In genomic region chr9:108047601-108048565, GRCm38 (mm10) we compare ENCODE assay signal across 9 mouse cellular contexts. TPM values are rescaled to one million over a fixed set of nuclear protein-coding genes. Genes with fewer than 3 reads are reported as not detected.
DNase-seq lines count a peak whose midpoint lies in the region; ATAC-seq lines count a peak whose summit lies in the region.
"Had no signal": no experiment of that assay in that cellular context is flagged by ENCODE, and none has a peak within 500 bp of the region (broad histone marks: within the 10 kb centered on the region; RNA-seq: fewer than 3 reads in every experiment).

No protein-coding gene starts in this region.

- WGBS in neural tube, embryonic 11.5 days = 54% methylated on average over 17 of the region's 17 CpGs
- WGBS in stomach, embryonic 15.5 days = 46% methylated on average over 17 of the region's 17 CpGs

- no peak overlapping the region; the same call in 1 of the 2 replicates for H3K9ac ChIP-seq in neural tube, embryonic 11.5 days (ENCODE audit: low read length)
- peak overlapping the region; percentile 1; the same call in 1 of the 2 replicates for H3K9ac ChIP-seq in stomach, embryonic 15.5 days

- peaks cover 10% of the 10 kb centered on the region; the same call in 1 of the 2 replicates for H3K4me1 ChIP-seq in neural tube, embryonic 11.5 days (ENCODE audit: control insufficient read depth, insufficient read depth, low read length)
- peaks cover 25% of the 10 kb centered on the region for H3K4me1 ChIP-seq in stomach, embryonic 15.5 days

- H3K4me3 ChIP-seq in neural tube, embryonic 11.5 days (ENCODE audit: low read depth, low read length) = peak overlapping the region; percentile 68
- H3K4me3 ChIP-seq in stomach, embryonic 15.5 days (replicated peaks) = peak overlapping the region; percentile 66

- peak overlapping the region; percentile 83 for H3K4me2 ChIP-seq in neural tube, embryonic 11.5 days (ENCODE audit: low read depth)
- peak overlapping the region; percentile 70 for H3K4me2 ChIP-seq in stomach, embryonic 15.5 days

- peak; percentile 15 for DNase-seq in cerebellum, adult 11 months
- no peak for DNase-seq in cerebellum, postnatal 10 days
- DNase-seq in neural tube, embryonic 11.5 days (ENCODE audit: low spot score) = no peak
- DNase-seq in neural tube, embryonic 10.5 days (ENCODE audit: extremely low spot score, low spot score) = no peak
- peak; percentile 73 for DNase-seq in liver
- no peak for DNase-seq in frontal cortex, postnatal 36 days (ENCODE audit: low spot score in 2 of 2)
- DNase-seq in left cerebral cortex, postnatal 10 days (ENCODE audit: extremely low spot score in 1 of 2, low spot score in 2 of 2) = no peak

- H3K27ac ChIP-seq in neural tube, embryonic 11.5 days (ENCODE audit: low read depth, low read length) = peak overlapping the region; percentile 56
- peak overlapping the region; percentile 76 for H3K27ac ChIP-seq in stomach, embryonic 15.5 days

- no peaks in the 10 kb centered on the region for H3K9me3 ChIP-seq in neural tube, embryonic 11.5 days (ENCODE audit: control insufficient read depth, low read length)
- H3K9me3 ChIP-seq in stomach, embryonic 15.5 days = no peaks in the 10 kb centered on the region

- H3K36me3 ChIP-seq in neural tube, embryonic 11.5 days (ENCODE audit: control insufficient read depth, insufficient read depth, low read length) = peaks cover 21% of the 10 kb centered on the region
- H3K36me3 ChIP-seq in stomach, embryonic 15.5 days = peaks cover 37% of the 10 kb centered on the region

- no peaks in the 10 kb centered on the region for H3K27me3 ChIP-seq in neural tube, embryonic 11.5 days (ENCODE audit: control insufficient read depth, insufficient read depth, low read length)
- no peaks in the 10 kb centered on the region for H3K27me3 ChIP-seq in stomach, embryonic 15.5 days (replicated peaks)

- ATAC-seq in neural tube, embryonic 11.5 days (ENCODE audit: insufficient read depth, low FRiP score, low TSS enrichment) = no peak
- ATAC-seq in stomach, embryonic 15.5 days (ENCODE audit: insufficient read depth, low FRiP score, low read depth) = no peak

- intact Hi-C loops in left cerebral cortex, postnatal 10 days (cut with DNase I) = loop anchor here (5.0 kb wide), 1 partner anchor 146 kb away; no protein-coding TSS in a partner anchor

RNA-seq across cellular contexts. Expression of gene Gmppb, which starts 1.2 kb away (rescaled TPM):
- polyA plus RNA-seq in neural tube, embryonic 11.5 days (2014; fragmentation: Nextera tagmentation; extraction: Ambion mirVana) = 21.7 and 23.6 TPM in 2 replicates
- 45.2 and 48.4 TPM in 2 replicates for polyA plus RNA-seq in stomach, embryonic 15.5 days (2015; fragmentation: Nextera tagmentation; extraction: Ambion mirVana)
- 10 to 100 TPM; 16.8 to 18.7 TPM for total RNA-seq in left cerebral cortex, postnatal 10 days (2021)

RNA-seq across cellular contexts. Expression of gene Amigo3, which starts 5.1 kb away (rescaled TPM):
- 2.7 and 2.8 TPM in 2 replicates for polyA plus RNA-seq in neural tube, embryonic 11.5 days (2014; fragmentation: Nextera tagmentation; extraction: Ambion mirVana)
- polyA plus RNA-seq in stomach, embryonic 15.5 days (2015; fragmentation: Nextera tagmentation; extraction: Ambion mirVana) = 3.5 and 3.6 TPM in 2 replicates
- total RNA-seq in left cerebral cortex, postnatal 10 days (2021) = 1 to 10 TPM; 1.8 to 2.0 TPM

RNA-seq across cellular contexts. Expression of gene Mst1, which starts 32.4 kb away (rescaled TPM):
- polyA plus RNA-seq in neural tube, embryonic 11.5 days (2014; fragmentation: Nextera tagmentation; extraction: Ambion mirVana) = 0.49 and 1.0 TPM in 2 replicates
- polyA plus RNA-seq in stomach, embryonic 15.5 days (2015; fragmentation: Nextera tagmentation; extraction: Ambion mirVana) = 5.2 and 7.9 TPM in 2 replicates
- not detected for total RNA-seq in left cerebral cortex, postnatal 10 days (2021)
- total RNA-seq: common myeloid progenitor, adult 5-6 weeks had no signal

RNA-seq across cellular contexts. Expression of gene Rnf123, which starts 35.3 kb away (rescaled TPM):
- polyA plus RNA-seq in neural tube, embryonic 11.5 days (2014; fragmentation: Nextera tagmentation; extraction: Ambion mirVana) = 31.6 and 35.9 TPM in 2 replicates
- polyA plus RNA-seq in stomach, embryonic 15.5 days (2015; fragmentation: Nextera tagmentation; extraction: Ambion mirVana) = 27.5 and 32.7 TPM in 2 replicates
- 10 to 100 TPM; 91.1 to 94.2 TPM for total RNA-seq in left cerebral cortex, postnatal 10 days (2021)

RNA-seq across cellular contexts. Expression of gene Ip6k1, which starts 45.6 kb away (rescaled TPM):
- 38.4 and 45.7 TPM in 2 replicates for polyA plus RNA-seq in neural tube, embryonic 11.5 days (2014; fragmentation: Nextera tagmentation; extraction: Ambion mirVana)
- 46.7 and 48.4 TPM in 2 replicates for polyA plus RNA-seq in stomach, embryonic 15.5 days (2015; fragmentation: Nextera tagmentation; extraction: Ambion mirVana)
- 100 to 1,000 TPM; 172 to 174 TPM for total RNA-seq in left cerebral cortex, postnatal 10 days (2021)

Comparison
In these comparisons a context has a peak if more than half of its experiments do, and no peak if none do; other contexts are left out.
1. DNase-seq: peak in cerebellum, adult 11 months (single experiment) and liver (single experiment); none in cerebellum, postnatal 10 days (0 of 2), neural tube, embryonic 11.5 days (single experiment), neural tube, embryonic 10.5 days (single experiment), frontal cortex, postnatal 36 days (0 of 2) and left cerebral cortex, postnatal 10 days (0 of 2).